Mouse (Mus musculus) c-Kit-positive CD71-positive TER-119-negative erythroid progenitor cells, embryonic 14.5 days (primary cell): Measurements from ENCODE around the gene Ank.
A peak's percentile ranks its signal among the peaks of the same experiment; 100 is the strongest.
"Not testable (repeated sequence)": the region's sequence is repeated elsewhere in the genome, so short reads cannot be mapped to it uniquely, and the experiment has no call there.

Experiments used
- DNase-seq: peaks from one replicate; pipeline ENCODE4 v3.0.0-alpha.2; 2013; ENCODE audit warnings: low read depth

Ank gene

DNA sequence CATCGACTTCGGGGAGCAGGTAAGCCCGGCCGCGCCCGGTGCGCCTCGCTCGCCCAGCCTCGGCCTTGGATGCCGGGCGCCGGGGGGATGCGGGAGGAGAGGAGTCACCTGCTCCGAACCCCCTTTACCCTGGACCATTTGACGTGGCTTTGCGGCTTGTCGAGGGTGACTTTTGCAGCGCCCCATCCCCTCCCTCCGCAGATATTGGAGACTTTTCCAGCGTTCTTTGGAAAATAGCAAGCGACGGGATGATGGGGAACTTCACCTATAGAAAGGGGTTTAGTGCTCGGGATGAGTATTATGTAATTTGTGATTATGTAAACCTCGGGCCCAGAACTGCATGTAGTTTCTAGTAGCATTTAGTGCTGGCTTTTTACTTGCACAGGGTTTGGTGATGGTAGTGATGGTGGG is 609 bp downstream of the Ank start:
- no peak for DNase-seq

DNA sequence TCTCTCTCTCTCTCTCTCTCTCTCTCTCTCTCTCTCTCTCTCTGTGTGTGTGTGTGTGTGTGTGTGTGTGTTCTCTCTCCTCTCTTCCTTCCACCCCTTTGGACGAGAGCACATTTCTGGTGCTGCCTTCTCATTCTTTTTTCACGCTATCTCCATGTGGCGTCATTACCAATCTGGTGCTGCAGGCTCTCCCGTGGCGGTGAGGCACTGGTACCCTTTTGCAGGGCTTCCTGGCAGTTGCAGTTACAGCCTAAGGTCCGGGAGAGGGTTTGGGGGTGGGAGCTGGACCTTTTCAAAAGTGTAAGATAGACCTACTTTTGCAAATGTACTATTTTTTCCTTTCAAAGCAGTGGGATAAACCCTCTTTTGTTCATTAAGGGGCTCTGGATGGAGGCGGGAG is 1.2 kb downstream of the Ank start:
- no peak for DNase-seq

DNA sequence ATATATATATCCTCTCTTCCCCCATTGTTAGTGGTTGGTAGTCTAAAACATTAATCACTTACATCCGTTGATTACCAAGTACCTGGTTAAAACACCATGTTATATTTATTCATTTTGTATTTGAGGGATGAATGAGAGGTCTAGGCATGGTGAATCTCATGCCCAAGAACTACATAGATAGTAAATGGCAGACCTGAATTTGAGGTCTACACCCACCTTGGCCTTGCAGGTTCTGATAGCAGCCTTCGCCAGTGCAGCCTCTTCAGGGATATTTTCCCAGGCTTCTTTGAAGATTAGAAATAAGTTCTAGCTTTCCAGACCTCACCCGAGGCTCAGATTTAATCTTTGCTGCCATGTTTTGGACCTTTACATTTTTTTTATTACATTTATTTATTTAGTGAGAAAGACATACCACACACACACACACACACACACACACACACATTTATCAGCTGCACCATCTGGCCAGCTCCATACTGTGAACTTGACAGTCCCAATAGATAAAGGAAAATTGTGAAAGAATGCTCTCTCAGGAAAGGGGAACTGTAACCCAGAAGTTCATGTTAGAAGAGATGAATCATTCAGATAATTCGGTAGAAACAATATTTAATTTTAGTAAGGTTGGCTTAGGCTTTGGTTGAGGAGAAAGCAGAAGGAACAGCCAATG is 2.5 kb downstream of the Ank start:
- no peak for DNase-seq

DNA sequence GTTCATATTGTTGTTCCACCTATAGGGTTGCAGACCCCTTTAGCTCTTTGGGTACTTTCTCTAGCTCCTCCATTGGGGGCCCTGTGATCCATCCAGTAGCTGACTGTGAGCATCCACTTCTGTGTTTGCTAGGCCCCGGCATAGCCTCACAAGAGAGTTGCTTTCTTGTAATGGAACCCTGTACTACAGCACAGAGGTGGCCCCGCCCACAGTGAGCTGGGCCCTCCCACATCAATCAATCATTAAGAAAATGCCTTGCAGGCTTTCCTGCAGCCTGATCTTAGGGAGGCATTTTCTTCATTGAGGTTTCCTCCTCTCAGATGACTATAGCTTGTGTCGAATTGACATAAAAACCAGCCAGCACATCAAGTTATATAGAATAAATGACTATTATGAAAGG is 3.9 kb downstream of the Ank start:
- DNase-seq = not testable (repeated sequence)

DNA sequence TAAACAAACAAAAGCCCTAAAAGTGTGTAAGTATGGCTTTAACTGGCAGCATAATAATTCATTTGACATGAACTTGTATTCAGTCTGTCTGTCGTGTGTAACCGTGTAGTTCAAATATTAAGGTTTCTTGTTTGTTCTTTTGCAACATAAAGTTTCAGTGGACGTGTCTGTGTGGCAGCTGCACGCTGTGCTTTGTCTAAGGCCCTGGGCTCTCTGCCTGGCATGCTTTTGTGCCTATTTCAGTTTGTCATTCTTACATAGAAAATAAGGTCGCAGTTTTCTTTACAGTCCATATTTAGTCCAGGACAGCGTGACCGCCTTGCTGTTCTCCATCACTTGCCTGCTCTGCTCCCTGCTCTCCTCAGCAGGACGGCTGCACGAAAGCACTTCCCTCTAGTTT is 5.8 kb downstream of the Ank start:
- no peak for DNase-seq

DNA sequence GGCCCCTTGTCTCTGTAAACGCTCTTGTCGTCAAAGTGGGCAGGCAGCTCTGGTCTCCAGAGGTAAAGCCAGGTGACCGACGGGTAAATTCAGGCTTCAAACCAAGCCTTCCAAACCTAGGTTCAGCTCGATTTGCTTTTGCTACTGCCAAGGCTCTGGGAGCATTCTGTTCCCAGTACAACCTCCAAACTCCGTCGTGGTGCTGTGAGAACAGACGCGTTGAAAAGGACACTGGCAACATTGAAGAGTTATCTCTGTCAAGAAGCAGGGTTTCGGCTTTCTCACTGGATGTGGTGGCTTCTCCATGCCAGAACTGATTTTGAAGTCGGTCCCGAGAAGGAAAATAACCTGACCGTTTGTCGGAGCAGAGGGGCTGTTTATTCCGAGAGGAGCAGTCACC is 9.5 kb downstream of the Ank start:
- DNase-seq = no peak

DNA sequence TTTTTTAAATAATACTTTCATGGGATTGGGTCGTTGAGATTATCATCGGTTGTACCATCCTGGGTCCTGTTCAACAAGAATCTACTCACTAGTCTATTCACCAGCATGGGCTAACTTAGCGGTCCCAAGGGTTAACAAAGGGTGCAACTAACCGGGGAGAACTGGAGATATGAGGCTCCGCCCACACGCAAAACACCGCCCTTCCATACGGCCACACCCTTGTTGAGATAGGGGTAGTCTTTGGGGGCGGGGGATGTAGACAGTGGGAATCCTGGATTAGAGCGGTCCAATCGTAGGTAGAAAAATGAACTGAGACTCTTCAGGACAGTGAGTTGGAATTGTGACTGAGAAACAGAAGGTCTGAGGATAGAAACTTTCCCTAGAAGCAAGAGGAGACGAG is 10.2 kb downstream of the Ank start:
- DNase-seq = no peak

DNA sequence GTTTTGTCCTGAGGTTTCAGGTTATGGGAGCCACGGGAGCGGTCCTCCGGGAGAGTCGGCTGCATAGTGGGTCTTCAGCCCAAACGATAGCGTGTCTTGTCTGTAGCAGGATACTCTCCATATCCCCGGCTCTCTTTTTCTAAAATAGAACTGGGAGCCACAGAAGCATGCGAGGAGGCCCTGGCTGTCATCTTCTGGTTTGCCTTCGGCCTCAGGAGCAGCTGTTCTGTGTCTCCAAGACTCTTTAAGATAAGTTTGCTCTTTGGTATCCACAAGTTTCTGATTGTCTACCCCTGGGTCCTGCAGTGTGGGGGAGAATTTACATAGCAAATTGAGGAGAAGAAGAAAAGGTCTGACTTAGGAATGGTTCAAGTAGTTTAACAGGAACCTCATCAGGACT is 10.7 kb downstream of the Ank start:
- DNase-seq = no peak

DNA sequence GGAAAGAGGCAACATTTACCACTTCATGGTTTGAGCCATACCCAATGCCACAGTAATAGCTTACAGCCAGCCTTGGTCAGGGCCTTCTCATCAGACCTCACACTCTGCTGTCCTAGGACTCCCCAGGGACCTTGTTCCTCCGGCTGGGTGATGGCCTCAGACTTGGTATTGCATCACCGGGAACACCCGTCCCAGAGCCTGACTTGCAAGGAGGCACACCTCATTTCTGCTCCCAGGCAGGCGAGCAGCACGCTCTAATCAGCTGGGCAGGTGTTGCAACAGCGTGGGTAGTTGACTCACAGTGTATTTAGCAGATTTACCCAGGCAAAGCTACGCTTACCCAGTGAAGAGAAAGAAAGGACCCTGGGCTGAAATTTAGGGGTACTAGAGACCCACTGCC is 11.2 kb downstream of the Ank start:
- no peak for DNase-seq

DNA sequence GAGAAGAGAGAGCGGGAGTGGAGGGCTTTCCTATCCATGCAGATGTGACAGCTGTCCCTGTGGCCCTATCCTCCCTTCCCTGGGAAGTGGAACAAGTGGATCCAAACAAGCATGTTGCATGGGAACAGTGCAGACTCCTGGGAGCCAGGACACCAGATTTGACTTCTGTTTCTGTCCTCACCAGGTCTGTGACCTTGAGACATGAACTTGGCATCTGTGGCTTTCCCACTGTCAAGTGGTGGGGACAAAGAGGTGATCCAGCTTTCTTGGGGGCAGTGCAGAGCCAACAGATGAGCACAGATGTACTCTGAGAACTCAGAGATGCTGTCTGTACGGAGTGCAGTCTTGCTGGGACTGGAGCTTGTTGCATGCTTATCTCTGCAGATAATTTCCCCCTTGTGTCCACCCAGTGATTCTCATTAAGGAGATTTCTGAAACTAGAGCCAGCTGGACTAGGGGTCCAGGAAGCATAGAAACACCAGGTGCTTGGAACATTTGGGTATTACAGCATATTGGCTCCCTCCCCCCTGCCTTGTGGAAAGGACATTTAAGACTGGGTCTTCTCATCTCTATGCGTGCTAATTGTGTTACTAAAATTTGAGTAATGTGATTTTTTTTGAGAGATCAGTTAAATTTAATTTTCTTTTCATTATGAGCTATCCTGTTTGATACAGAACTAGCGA is 14.0 kb downstream of the Ank start:
- DNase-seq = no peak

DNA sequence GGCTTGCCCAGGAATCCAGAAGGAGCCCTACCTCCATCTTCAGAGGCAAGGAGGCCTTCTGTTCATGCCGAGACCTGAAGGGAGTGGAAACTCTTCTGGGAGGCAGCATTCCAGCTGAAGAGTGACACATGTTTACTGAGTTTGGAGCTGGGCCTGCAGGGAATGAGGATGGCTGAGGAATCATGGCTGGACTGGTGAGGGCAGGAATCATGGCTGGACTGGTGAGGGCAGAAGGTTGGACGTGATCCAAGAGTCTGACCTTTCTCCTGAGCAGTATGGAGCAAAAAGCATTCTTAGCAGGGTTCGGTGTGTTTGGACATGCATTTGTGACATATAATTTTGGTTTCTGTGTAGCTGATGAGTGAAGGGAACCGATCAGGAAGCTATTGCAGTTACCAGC is 15.5 kb downstream of the Ank start:
- DNase-seq = no peak

DNA sequence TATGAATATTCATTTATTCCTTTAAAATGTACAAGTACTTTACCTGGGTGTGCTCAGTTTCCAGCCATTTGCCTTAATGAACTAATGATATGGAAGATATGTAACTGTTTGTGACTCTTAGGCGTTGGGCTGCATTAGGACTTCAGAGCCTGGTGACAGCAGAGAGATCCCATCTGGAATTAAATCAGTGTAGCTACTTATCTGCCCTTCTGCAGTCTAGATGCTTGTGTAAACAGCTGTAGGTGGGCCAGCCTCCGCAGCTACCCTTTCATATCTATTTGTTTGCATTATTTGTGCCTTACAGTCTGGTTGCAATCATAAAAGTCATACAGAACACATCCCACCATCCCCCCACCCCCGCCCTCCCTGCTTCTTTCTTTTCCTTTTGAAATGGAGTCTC is 16.7 kb downstream of the Ank start:
- DNase-seq = no peak

DNA sequence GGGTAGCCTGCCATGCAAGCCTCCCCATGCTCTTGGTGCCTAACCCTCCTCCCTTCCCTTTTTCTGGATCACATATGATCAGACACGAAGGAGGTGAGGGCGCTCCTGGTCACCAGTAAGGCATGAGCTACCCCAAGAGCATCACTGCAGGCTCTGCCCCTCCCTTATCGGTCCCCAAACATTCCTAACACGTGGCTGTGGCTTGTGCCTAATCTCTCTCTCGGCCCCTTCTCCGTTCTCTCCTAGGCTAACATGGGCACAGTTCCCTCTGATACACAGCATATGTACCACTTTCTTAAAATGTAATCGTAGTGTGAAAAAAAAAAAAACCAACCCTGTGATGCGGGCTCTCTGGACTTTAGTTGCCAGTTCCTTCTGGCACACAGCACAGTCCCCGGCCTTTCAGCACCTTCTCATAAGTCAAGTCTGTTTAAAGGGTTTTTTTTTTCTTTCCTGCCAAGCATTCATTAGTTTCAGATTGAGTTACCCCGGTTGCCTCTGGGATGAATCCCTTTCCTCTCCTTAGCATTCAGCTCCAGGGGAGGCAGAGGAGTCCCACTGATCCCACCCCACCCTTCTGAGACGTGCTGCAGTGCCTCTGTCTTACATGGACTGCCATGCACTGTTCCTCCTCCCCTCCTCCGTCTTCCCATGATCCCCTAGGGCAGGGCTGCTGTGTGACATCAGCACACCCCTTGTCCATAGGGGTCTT is 19.2 kb downstream of the Ank start:
- no peak for DNase-seq

DNA sequence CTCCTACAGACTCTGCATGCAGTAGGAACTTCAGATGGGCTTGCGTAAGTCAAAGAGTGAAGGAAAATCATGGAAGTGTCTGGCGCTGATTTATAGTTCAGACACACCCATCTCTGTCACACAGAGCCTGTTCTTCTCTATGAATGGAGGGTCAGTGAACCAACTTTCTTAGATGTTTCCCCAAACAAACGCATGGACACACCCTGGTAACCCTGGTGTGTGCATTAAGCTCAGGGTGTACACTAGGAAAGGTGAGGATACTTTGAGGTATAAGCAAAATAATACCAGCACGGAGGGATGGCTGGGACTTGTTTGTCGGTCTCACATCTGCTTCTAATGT is 19.8 kb downstream of the Ank start:
- DNase-seq = no peak

DNA sequence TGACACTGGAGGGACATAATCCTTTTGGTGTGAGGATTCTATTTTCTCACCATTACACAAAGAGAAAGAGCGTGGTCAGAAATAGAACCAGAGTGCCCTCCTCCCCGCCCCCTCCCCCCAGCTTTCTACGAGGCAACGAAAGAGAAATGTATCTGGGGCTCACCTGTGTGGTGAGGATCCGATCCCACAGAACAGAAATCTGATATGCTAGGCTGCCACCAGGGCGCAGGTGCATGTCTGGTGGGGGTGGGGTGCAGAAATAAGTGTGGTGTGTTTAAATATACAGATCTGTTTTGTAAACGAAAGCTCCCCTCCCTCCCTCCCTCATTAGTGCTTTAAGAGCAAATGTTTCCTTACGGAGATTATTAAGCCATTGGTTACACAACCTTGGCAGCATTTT is 20.6 kb downstream of the Ank start:
- DNase-seq = no peak

DNA sequence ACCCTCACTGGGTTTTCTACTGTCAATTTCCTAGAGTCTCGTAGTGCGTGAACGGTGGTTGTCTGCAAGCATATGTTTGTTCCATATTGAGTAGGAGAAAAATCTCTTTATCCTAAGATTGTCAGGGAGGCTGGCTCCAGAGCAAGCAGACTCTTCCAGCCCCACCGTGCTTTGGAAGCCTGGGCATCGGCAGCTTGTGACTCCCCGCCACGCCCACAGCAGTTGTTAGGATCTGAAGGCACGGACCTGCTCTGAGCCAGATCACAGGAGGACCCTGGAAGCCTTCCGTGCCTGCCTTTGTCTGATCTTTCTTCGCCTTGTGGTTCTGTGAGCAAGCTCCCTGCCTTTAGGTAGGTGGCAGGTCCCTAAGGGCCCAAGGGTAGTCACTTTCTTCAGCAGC is 21.6 kb downstream of the Ank start:
- no peak for DNase-seq

DNA sequence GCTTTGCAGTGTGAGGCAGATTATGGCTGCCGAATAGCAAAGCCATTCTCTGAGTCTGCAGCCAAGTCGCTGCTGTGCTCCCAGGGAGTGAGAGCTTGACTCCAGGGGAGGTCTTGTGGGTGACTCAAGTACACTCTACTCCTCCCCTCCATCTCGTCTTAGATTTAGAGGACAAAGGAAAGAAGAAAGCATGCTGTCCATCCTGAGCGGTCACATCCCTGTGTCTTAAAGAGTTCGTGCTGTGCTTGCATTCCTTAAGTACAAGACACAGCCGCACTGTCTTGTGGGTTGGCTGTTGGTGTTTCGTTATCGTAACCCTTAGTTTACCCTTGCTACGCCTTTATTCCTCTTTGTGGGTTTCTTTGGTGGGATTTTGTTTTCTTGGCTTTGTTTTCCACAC is 24.2 kb downstream of the Ank start:
- no peak for DNase-seq

DNA sequence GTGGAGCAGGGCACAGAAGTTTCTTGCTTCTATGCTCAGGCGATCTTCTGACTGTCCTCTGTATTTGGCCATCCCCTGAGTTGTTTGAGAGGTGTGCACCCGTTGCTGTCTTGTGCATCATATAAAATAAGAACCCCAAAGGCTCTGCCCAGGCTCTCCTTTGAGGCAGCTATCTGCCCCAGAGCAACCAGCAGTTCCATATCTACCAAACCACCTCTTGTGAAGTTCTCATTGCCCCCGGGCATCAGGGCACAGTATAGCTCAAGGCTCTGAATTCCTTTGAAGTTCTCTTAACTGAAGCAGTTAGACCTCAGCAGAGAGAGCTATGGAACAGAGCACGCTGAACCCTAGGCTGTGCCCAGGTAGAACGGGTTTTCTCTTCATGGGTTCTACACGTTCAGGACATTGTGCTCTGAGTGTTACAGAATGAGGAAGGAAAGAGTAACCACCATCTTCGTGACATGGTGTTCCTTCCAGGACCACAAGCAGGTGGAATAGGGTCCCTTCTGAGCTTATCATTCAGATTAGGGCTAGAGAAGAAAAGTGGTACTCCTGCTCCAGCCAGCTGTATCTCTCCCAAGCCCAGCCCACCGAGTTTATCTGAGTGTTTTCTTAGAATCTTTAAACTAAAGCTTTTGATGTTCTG is 25.1 kb downstream of the Ank start:
- no peak for DNase-seq

DNA sequence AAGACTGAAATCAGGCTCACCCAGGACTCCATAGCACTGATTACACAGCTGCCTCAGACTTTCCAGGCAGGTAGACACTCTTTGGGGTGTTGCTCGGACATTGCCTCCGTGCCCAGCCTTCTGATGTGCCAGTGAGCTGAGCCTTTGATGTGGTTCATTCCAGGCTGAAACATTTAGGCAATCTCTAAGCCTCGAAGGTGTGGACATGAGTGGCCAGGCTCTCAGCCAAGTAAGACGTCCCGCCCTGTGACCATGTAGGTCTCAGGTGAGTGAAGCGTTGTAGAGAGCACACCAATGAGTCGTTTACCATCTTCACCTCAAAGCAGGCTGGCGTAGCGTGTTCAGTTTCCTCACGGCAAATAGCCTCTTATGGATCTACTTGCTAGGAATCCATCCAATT is 25.7 kb downstream of the Ank start:
- DNase-seq = no peak

DNA sequence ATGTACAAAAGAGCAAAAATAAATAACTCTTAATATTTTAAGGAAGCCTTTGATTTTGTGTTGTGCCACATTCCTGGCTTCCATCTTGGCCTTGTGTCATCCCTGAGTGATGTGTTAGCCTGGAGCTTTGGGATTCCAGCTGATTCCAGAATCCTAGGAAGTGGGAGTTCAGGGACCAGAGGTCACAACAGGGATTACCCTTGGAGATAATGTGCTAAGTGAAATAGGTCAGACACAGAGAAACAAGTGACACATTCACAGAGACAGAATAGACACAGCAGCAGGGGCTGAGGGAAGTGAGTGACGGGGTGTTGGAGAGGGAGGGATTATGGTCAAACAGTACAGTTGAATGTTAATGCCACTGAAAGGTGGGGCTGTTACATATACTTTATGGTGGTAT is 26.3 kb downstream of the Ank start:
- DNase-seq = no peak

DNA sequence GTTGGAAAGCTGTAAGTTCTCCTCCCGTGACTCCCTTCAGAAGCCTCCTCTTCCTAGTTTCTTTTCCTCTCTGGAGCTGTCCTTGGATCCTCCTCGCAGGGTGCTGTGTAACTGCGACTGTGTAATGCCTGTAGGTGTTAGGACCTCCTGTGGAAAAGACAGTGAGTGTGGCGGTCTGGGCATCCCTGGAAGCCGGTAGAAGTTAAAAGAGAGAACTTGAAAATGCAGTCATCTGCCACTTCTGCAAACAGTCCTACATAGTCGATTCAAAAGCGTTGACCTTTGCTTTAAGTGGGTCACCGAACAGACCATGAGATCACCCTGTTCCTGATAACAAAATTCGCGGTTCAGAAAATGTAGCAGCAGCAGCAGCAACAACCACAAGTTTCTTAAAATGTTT is 27.0 kb downstream of the Ank start:
- no peak for DNase-seq

DNA sequence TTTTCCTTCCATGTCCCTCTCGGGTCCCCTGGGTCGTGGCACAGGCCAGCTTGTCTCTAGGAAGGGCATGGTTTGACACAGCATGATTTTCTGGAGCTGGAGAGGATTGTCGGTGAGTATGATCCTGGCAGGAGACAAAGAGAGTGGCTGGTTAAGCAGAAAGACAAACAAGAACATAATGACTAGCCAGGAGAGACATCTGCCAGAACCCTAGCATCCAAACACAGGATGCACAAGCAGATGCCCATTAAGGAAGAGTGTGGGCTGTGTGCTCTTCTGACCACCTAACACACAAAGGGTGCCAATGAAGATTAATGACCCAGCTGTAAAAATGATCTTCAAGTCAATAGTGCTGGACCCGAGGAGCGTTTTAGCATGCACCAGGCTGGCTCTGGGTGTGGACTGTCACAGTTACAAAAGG is 29.5 kb downstream of the Ank start:
- DNase-seq = no peak

DNA sequence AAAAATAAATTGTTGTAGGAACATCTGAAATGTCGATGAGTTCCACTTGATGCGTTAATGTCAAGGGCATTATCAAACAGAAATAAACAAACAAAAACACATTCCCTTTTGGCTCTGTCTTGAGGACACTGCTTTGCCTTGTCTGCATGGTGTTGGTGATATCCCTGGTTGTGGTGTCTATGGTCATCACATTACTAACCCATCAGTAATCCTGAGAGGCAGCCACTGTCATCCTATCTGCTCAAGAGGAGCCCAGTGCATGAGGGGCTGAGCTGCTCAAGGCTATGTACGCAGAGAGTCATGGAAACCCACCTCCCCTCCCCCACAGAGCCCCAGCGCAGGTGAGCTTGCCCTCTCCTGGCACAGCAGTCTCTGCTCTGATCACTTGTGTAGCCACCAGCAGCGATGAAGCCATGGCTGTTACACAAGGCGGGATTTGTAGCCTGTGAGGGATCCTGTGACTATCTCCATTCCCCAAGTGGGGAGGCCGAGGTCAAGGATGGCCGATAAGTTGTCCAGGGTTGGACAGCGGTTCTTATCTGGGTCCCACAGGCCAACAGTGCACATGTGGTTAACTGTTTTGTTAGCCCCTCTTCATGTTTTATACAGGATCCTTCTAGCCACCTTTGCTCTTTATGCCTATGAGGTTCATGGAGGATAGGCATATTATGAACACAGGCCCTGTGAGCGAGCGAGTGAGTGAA is 30.3 kb downstream of the Ank start:
- DNase-seq = peak; percentile 78
